ENCODE assay signal across 23 mouse cellular contexts in genomic region chr5:51565672-51566071, GRCm38 (mm10). TPM values are rescaled to one million over a fixed set of nuclear protein-coding genes. Genes with fewer than 3 reads are reported as not detected.
DNase-seq lines count a peak whose midpoint lies in the region; ATAC-seq and TF ChIP-seq lines count a peak whose summit lies in the region.
"Had no signal": no experiment of that assay in that cellular context is flagged by ENCODE, and none has a peak within 500 bp of the region (broad histone marks: within the 10 kb centered on the region; RNA-seq: fewer than 3 reads in every experiment).

No protein-coding gene starts in this region.

- no peak for TF ChIP-seq EP300 in lung, postnatal 0 days (IDR thresholded peaks at IDR 0.05)

- no peak for DNase-seq in gastrocnemius, adult 2 months
- no peak for DNase-seq in gastrocnemius, postnatal 4 days (ENCODE audit: low spot score in 2 of 2)
- no peak for DNase-seq in kidney, postnatal 0 days (ENCODE audit: low spot score)
- DNase-seq in kidney, postnatal 4 days: no peak
- no peak for DNase-seq in lung, postnatal 0 days (ENCODE audit: low spot score)
- DNase-seq in lung, adult 2 months: no peak
- DNase-seq in urinary bladder, postnatal 14 days (ENCODE audit: low spot score): no peak
- DNase-seq: adrenal gland, postnatal 14 days; cerebellum, adult 8-10 months; cerebellum, postnatal 36 days; gastrocnemius, postnatal 14 days; kidney, adult 18-20 months; kidney, postnatal 10 days; layer of hippocampus, postnatal 36 days; midbrain, embryonic 14.5 days; thymus, postnatal 36 days had no signal

- no peaks in the 10 kb centered on the region; the same call in 1 of the 2 replicates for H3K4me1 ChIP-seq in kidney, postnatal 0 days (replicated peaks; ENCODE audit: insufficient read depth, low read length)
- H3K4me1 ChIP-seq in lung, postnatal 0 days (ENCODE audit: insufficient read depth, low read depth, low read length): no peaks in the 10 kb centered on the region
- H3K4me1 ChIP-seq in lung, adult 2 months (ENCODE audit: control insufficient read depth, insufficient read depth, low read length): no peaks in the 10 kb centered on the region
- H3K4me1 ChIP-seq: liver, embryonic 15.5 days had no signal

- no peaks in the 10 kb centered on the region for H3K9me3 ChIP-seq in kidney, postnatal 0 days (replicated peaks; ENCODE audit: low read length)
- no peaks in the 10 kb centered on the region for H3K9me3 ChIP-seq in lung, postnatal 0 days (ENCODE audit: low read length)
- H3K9me3 ChIP-seq: forebrain, embryonic 15.5 days; hindbrain, embryonic 10.5 days; limb, embryonic 13.5 days; liver, embryonic 15.5 days; neural tube, embryonic 13.5 days had no signal

- H3K4me2 ChIP-seq in kidney, postnatal 0 days (ENCODE audit: low read length): no peak overlapping the region
- H3K4me2 ChIP-seq in lung, postnatal 0 days (replicated peaks; ENCODE audit: low read depth, low read length): no peak overlapping the region
- H3K4me2 ChIP-seq: forebrain, embryonic 15.5 days; limb, embryonic 13.5 days; liver, embryonic 15.5 days; neural tube, embryonic 13.5 days had no signal

- H3K36me3 ChIP-seq in kidney, postnatal 0 days (ENCODE audit: insufficient read depth, low read length): no peaks in the 10 kb centered on the region
- no peaks in the 10 kb centered on the region for H3K36me3 ChIP-seq in lung, postnatal 0 days (ENCODE audit: insufficient read depth, low read length)
- H3K36me3 ChIP-seq: forebrain, embryonic 15.5 days; hindbrain, embryonic 10.5 days; limb, embryonic 13.5 days; liver, embryonic 15.5 days; neural tube, embryonic 13.5 days had no signal

- TF ChIP-seq POLR2A in lung, adult 2 months (IDR thresholded peaks at IDR 0.05; ENCODE audit: borderline replicate concordance, extremely low read depth, low read depth, low read length): no peak

- intact Hi-C loops in gastrocnemius, adult 2 months (cut with DNase I): loop anchor here (5.0 to 10.0 kb wide), 2 partner anchors 33 to 339 kb away; no protein-coding TSS in a partner anchor

- peak; percentile 37 for TF ChIP-seq CTCF in gastrocnemius, adult 2 months (IDR thresholded peaks at IDR 0.05)
- peak; percentile 45 for TF ChIP-seq CTCF in kidney, postnatal 0 days (IDR thresholded peaks at IDR 0.05; ENCODE audit: low read depth)
- peak; percentile 19; the same call in 1 of the 2 replicates for TF ChIP-seq CTCF in lung, postnatal 0 days (IDR thresholded peaks at IDR 0.05)
- TF ChIP-seq CTCF in lung, adult 2 months (IDR thresholded peaks at IDR 0.05; ENCODE audit: insufficient read depth, low read length): no peak

- H3K9ac ChIP-seq in kidney, postnatal 0 days (ENCODE audit: low read depth, low read length): no peak overlapping the region
- no peak overlapping the region for H3K9ac ChIP-seq in lung, postnatal 0 days (replicated peaks; ENCODE audit: low read depth)
- H3K9ac ChIP-seq: forebrain, embryonic 15.5 days; limb, embryonic 13.5 days; liver, embryonic 15.5 days; neural tube, embryonic 13.5 days had no signal

- 64% methylated on average over 2 of the region's 2 CpGs for WGBS in kidney, postnatal 0 days
- 65% methylated on average over 2 of the region's 2 CpGs for WGBS in lung, postnatal 0 days
- WGBS in lung, adult 2 months: 69% methylated on average over 2 of the region's 2 CpGs

- H3K27me3 ChIP-seq in kidney, postnatal 0 days (ENCODE audit: insufficient read depth, low read length): no peaks in the 10 kb centered on the region
- H3K27me3 ChIP-seq in lung, postnatal 0 days (replicated peaks; ENCODE audit: insufficient read depth, low read length): no peaks in the 10 kb centered on the region
- H3K27me3 ChIP-seq: forebrain, embryonic 15.5 days; limb, embryonic 13.5 days; liver, embryonic 15.5 days; neural tube, embryonic 13.5 days had no signal

- no peak overlapping the region for H3K4me3 ChIP-seq in gastrocnemius, adult 2 months
- H3K4me3 ChIP-seq in kidney, postnatal 0 days (replicated peaks; ENCODE audit: low read depth, low read length): no peak overlapping the region
- no peak overlapping the region for H3K4me3 ChIP-seq in lung, postnatal 0 days (ENCODE audit: low read depth, low read length)
- no peak overlapping the region for H3K4me3 ChIP-seq in lung, adult 2 months (replicated peaks; ENCODE audit: extremely low read depth, low read depth, low read length)
- H3K4me3 ChIP-seq: forebrain, embryonic 15.5 days; hindbrain, embryonic 10.5 days; limb, embryonic 13.5 days; liver, embryonic 15.5 days; myocyte; neural tube, embryonic 13.5 days had no signal

- ATAC-seq in kidney, postnatal 0 days (replicated peaks; ENCODE audit: low FRiP score, low read depth): no peak
- no peak for ATAC-seq in lung, postnatal 0 days
- ATAC-seq: forebrain, embryonic 15.5 days had no signal

- no peak overlapping the region for H3K27ac ChIP-seq in gastrocnemius, adult 2 months
- no peak overlapping the region for H3K27ac ChIP-seq in kidney, postnatal 0 days
- no peak overlapping the region for H3K27ac ChIP-seq in lung, postnatal 0 days (ENCODE audit: low read length)
- H3K27ac ChIP-seq: forebrain, embryonic 15.5 days; hindbrain, embryonic 10.5 days; limb, embryonic 13.5 days; liver, embryonic 15.5 days; neural tube, embryonic 13.5 days had no signal

RNA-seq across cellular contexts. Expression of gene Ppargc1a, which starts 1.9 kb away (rescaled TPM):
- total RNA-seq in gastrocnemius, adult 2 months (2021): 10 to 100 TPM; 34.5 to 69.7 TPM
- total RNA-seq in gastrocnemius, postnatal 4 days (2021): 10 to 100 TPM; 15.4 to 22.0 TPM
- polyA plus RNA-seq in kidney, postnatal 0 days (2015; fragmentation: Nextera tagmentation; extraction: Ambion mirVana): 30.1 and 32.1 TPM in 2 replicates
- 4.0 and 4.8 TPM in 2 replicates for polyA plus RNA-seq in lung, postnatal 0 days (2015; fragmentation: Nextera tagmentation; extraction: Ambion mirVana)
- polyA plus RNA-seq in lung, adult 2 months (2012; rRNA removed): 1.1 and 2.6 TPM in 2 replicates
- total RNA-seq: megakaryocyte, adult 5-6 weeks had no signal
